Mouse (Mus musculus): ENCODE measurements around the gene Gm44579.

DNA sequence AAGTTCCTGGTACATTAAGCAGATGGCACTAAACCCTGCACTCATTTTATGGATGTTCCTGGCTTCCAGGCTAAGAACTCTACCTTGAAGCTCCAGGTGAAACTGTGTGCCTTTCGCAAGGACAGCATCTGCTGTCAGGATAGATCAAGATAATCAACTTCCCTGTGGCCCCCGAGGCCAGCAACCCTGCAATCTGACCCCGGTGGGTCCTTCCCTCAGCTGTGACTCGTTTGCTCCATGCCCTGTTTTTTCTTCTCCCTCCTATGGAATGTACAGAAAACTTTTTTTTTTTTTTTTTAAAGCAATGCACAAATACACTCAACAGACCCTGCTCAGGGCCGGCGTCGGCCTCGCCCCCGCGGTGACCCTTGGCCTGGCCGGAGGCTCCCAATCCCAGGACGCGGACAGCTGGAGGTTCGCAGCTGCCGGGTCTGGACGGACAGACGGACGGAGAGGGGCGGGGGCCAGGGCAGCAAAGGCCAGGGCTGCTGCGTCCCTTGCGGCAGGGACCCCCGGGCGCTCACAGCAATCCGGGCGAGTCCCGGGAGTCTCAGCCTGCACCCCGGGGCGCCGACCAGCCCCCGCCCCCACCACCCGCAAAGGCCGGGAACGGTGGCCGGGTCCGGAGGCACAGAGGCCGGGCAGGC is 75.8 kb downstream of the Gm44579 start:
- TF ChIP-seq CTCF (IDR thresholded peaks at IDR 0.05; ENCODE audit: control insufficient read depth, insufficient read depth, insufficient read length) (no peak), MYOD1 (IDR thresholded peaks at IDR 0.05; ENCODE audit: control insufficient read depth, insufficient read length, low read depth) (no peak), MYOG (IDR thresholded peaks at IDR 0.05; ENCODE audit: control insufficient read depth, extremely low read depth, insufficient read length) (no peak)

Data from C2C12 (cell line).